Mouse (Mus musculus): ENCODE data around the gene Fau. TPM values are rescaled to one million over a fixed set of nuclear protein-coding genes. Genes with fewer than 3 reads are reported as not detected.

The Fau gene
- 100 to 1,000 TPM; 410 to 473 TPM for total RNA-seq (2021)
- long read RNA-seq, experiment 1, transcript Fau-201 (5 exons, 508 nt), result minor isoform, 15 of 89 reads
- long read RNA-seq, experiment 1, transcript Fau-202 (5 exons, 613 nt), result major isoform, 71 of 89 reads
- long read RNA-seq, experiment 1, partial matches to known transcripts, result 2 of 89 reads
- long read RNA-seq, experiment 1, other reads (novel, unspliced or antisense), result 0 of 89 reads
- long read RNA-seq, experiment 2, transcript Fau-201 (5 exons, 508 nt), result minor isoform, 20 of 110 reads
- long read RNA-seq, experiment 2, transcript Fau-202 (5 exons, 613 nt), result major isoform, 85 of 110 reads
- long read RNA-seq, experiment 2, partial matches to known transcripts, result 1 of 110 reads
- long read RNA-seq, experiment 2, other reads (novel, unspliced or antisense), result 1 of 110 reads

GRCm38 (mm10) chr19:6057313-6058096, at the start of gene Fau, which contains the start of gene Mrpl49:
Gene Fau, plus strand, starts transcription at chr19:6057844.
Gene Mrpl49, minus strand, starts transcription at chr19:6057785.
- DNase-seq, result peak; percentile 99
- peak within 1 kb of the TSS; percentile 74 for H3K4me3 ChIP-seq
- H3K27ac ChIP-seq, result peak within 1 kb of the TSS; percentile 98
- no peak for TF ChIP-seq CTCF (IDR thresholded peaks at IDR 0.05)
- intact Hi-C loops (cut with DNase I), result loop anchor here (1.0 kb wide), 1 partner anchor 27 kb away; the partner anchor contains the start of genes Cdca5 and Zfpl1

- no peak overlapping the region for H3K4me3 ChIP-seq
- intact Hi-C loops (cut with DNase I), result no loop called here
- no peak for TF ChIP-seq CTCF (IDR thresholded peaks at IDR 0.05)
- H3K27ac ChIP-seq, result no peak overlapping the region
- no peak for DNase-seq
Measured at GRCm38 (mm10) chr19:6009137-6009536, 48.5 kb upstream of the Fau start.

GRCm38 (mm10) chr19:6013691-6014090, 44.0 kb upstream of the Fau start:
- intact Hi-C loops (cut with DNase I), result loop anchor here (1.0 kb wide), 1 partner anchor 48 kb away; no protein-coding TSS in a partner anchor
- Histone ChIP-seq H3K27ac (peak overlapping the region; percentile 97), H3K4me3 (peak overlapping the region; percentile 73)
- peak; percentile 26 for DNase-seq
- TF ChIP-seq CTCF (IDR thresholded peaks at IDR 0.05), result no peak

DNA sequence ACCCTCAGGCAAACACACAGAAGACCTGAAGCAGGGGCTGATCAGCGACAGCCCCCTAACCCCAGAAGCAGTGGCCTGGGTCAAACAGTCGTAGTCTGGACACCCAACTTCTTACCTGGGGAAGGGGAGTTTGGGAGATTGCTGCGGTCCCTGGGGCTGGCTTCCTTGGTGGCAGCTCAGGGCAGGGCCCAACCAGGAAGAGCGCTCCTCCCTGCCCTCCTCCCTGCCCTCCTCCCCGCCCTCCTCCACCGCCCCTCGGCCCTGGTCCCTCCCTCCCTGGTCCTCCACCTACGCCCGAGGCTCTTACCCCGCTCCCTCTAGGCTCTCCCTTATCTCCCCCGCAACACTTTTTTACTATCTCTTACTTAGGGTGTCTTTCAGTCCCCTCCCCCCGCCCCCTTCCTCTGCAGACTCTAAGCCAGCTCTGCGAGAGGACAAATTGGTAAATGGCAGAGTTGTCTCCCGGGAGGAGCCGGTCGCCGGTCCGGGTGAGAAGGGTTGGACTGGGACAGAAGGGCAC, 42.6 kb upstream of the Fau start:
- peak overlapping the region; percentile 97 for H3K27ac ChIP-seq
- DNase-seq, result peak; percentile 78
- peak overlapping the region; percentile 73 for H3K4me3 ChIP-seq
- intact Hi-C loops (cut with DNase I), result loop anchor here (1.0 to 5.0 kb wide), 2 partner anchors 50 to 93 kb away; partner anchors contain the start of gene Cdc42ep2
- no peak for TF ChIP-seq CTCF (IDR thresholded peaks at IDR 0.05)

DNA sequence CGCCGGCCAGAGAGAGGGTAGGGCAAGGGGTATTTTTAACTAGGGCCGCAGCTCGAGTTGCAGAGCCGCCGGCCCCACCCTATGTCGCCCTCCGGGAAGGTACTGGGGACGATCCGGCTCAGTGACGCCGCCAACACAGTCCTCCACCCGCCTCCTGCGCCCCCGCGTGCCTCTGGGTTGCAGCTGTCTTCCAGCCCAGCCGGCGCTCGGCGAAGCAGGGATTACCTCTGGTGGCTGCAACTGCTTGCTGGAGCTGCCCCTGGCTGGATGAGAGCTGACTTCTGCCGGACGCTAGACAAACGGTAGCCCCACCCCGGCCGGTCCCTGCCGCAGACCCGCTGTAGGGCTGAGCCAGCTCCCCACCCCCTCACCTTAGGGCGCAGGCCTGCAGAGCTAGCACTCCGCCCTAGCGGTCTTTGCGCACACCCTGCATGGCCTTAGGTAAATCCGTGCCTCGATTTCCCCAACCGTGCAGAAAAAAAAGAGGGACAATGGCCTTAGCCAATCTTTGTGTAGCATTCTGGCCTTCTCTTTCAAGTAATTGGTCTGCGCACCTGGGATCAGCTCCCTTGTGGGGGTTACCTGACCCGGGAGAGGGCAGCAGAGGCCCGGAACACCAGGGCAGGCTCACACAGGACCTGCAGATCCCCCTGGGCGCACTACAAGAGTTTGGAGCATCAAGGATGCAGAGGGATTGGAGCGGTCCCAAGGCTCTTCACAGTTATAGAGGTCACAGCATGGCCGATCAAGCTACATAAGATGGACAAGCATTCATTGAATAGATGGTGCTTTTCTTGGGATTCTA, 41.9 kb upstream of the Fau start, which contains the start of gene Capn1:
Gene Capn1, minus strand, starts transcription at position 387 of the 805 bp plus-strand sequence.
- Histone ChIP-seq H3K27ac (peak within 1 kb of the TSS; percentile 97), H3K4me3 (peak within 1 kb of the TSS; percentile 73)
- intact Hi-C loops (cut with DNase I), result loop anchor here (5.0 kb wide), 1 partner anchor 93 kb away; the partner anchor contains the start of gene Cdc42ep2
- TF ChIP-seq CTCF (IDR thresholded peaks at IDR 0.05), result peak; percentile 26; the same call in 1 of the 2 replicates
- DNase-seq, result peak; percentile 94

DNA sequence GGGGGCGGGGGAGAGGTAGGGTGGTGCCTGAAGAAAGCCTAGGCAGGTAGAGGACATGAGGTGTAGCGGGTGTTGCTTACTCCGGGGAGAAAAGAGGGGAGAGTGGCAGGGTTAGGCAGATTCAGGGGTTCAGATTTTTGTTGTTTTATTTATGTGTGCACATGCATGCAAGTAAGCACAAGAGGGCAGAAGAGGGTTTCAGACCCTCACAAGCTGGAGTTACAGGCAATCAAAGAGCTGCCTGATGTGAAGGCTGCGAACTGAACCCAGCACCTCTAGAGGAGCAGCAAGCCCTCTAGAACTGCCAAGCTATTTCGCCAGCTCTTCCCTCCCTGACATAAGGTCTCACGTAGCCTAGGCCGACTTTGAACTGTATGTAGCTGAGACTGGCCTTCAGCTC, 41.1 kb upstream of the Fau start:
- peak overlapping the region; percentile 73 for H3K4me3 ChIP-seq
- DNase-seq, result peak; percentile 35
- peak overlapping the region; percentile 97 for H3K27ac ChIP-seq
- intact Hi-C loops (cut with DNase I), result loop anchor here (5.0 kb wide), 1 partner anchor 94 kb away; the partner anchor contains the start of gene Cdc42ep2
- TF ChIP-seq CTCF (IDR thresholded peaks at IDR 0.05), result peak; percentile 35

DNA sequence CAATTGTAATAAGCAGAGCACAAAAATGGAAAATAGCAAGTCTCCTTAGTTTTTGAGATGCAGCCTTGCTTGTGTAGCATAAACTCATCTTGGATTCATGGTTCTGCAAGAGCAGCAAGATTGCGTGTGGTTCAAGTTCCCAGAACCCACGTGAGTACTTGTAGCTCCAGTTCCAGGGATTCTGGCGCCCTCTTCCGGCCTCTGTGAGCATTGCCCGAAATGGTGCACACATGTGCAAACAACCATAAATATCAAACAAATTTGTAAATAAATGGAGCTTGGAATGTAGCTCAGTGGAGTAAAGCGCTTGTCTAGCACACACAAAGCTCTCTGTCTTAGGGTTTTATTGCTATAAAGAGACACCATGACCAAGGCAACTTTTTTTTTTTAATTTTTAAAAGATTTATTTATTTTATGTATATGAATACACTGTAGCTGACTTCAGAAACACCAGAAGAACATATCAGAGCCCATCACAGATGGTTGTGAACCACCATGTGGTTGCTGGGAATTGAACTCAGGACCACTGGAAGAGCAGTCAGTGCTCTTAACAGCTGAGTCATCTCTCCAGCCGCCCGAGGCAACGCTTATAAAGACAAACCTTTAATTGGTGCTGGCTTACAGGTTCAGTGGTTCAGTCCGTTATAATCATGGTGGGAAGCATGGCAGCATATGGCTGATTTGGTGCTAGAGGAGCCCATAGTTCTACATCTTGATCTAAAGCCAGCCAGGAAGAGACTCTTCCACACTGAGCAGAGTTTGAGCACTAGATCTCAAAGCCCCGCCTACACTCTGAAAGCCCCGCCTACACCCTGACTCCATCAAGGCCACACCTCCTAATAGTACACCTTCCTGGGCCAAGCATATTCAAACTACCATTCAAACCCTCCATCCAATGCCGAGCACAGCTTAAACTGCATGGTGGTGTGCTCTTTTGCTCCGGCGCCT, 39.2 kb upstream of the Fau start:
- no peak overlapping the region; the same call in 1 of the 2 replicates for H3K4me3 ChIP-seq
- peak overlapping the region; percentile 97 for H3K27ac ChIP-seq
- intact Hi-C loops (cut with DNase I), result loop anchor here (1.0 to 5.0 kb wide), 2 partner anchors 53 to 96 kb away; partner anchors contain the start of gene Cdc42ep2
- TF ChIP-seq CTCF (IDR thresholded peaks at IDR 0.05), result no peak; the same call in none of the 2 replicates
- DNase-seq, result peak; percentile 93

- Histone ChIP-seq H3K4me3 (no peak overlapping the region), H3K27ac (no peak overlapping the region)
- TF ChIP-seq CTCF (IDR thresholded peaks at IDR 0.05), result no peak
- DNase-seq, result no peak
- intact Hi-C loops (cut with DNase I), result no loop called here
Measured at GRCm38 (mm10) chr19:6020276-6020675, 37.4 kb upstream of the Fau start.

GRCm38 (mm10) chr19:6023059-6023458, 34.6 kb upstream of the Fau start:
- no peak for TF ChIP-seq CTCF (IDR thresholded peaks at IDR 0.05)
- Histone ChIP-seq H3K27ac (no peak overlapping the region), H3K4me3 (no peak overlapping the region)
- no peak for DNase-seq
- intact Hi-C loops (cut with DNase I), result no loop called here

DNA sequence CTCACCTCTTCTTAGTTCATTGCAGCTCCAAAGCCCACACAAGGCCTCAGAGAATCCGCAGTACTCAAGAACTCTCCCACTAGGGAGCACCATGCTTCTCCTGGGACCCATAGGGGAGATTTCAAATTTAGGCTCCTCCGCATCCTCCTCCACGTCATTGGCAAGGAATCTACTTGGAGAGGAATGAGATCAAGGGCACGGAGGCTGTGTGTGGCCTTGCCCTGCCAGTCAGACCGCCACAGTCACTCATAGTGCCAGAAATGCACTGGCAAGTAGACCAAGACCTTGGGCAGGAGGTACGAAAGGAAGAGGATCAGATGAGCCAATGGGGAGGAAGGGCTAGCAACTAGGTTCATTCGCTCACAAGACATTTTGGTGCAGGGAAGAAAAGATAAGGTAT, 33.7 kb upstream of the Fau start:
- intact Hi-C loops (cut with DNase I), result no loop called here
- TF ChIP-seq CTCF (IDR thresholded peaks at IDR 0.05), result no peak
- Histone ChIP-seq H3K4me3 (no peak overlapping the region), H3K27ac (no peak overlapping the region)
- DNase-seq, result no peak
